Mouse (Mus musculus) thymus, postnatal 14 days (tissue): ENCODE data around the gene Ss18l2.

Experiments
- DNase-seq: peaks from one replicate; pipeline ENCODE4 v3.0.0; 2021

Gene Ss18l2

DNA sequence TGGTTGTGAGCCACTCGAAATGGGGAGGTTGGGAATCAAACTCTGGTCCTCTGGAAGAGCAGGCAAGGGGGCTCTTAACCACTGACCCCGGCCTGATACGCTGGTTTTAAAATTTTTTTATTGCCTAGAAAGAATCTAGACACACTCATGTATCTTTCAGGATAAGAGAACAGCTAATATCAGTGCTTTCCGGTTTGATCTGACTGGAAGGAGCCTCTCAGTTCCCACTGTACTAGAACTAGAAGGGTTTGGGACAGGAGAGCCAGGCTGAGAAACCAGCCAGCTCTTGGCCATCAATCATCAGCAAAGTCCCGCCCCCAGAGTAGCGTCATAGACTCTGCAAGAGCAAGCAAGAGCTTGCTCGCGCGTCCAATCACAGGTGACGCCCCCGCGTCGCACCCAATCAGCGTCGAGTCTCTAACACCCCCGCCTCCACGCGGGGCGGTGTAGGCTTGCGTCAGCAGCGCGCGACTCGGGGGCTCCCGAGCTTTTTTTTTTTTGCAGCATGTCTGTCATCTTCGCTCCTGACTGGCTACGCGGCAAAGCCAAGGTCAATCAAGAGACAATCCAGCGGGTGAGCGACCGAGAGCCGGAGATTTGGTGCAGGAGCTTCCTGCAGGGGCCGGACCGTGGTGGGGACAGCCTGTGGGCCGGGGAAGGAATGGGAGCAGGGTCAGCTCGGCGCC, at the start of gene Ss18l2:
Ss18l2 (plus strand) TSS at position 432 of the 686 bp plus-strand sequence.
- DNase-seq, result peak; percentile 99

DNA sequence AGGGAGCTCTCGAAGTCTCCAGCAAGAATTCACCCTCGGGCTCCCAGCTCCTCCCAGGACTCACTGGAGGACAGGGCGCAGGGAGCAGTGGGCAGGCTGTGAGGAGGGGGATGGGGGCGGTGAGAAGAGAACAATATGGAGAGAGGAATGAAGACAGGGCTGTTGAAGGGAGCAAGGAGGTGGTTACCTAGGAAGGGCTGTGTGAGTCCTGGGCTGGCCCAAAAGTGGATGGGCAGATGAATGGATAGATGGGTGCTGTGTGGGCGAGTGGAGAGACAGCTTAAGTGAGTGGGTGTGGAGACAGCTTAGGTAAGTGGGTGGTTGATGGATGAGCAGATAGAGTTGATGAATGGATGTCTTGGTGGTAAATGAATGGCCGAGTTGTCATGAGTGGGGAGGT, 46.7 kb upstream of the Ss18l2 start:
- DNase-seq, result no peak

DNA sequence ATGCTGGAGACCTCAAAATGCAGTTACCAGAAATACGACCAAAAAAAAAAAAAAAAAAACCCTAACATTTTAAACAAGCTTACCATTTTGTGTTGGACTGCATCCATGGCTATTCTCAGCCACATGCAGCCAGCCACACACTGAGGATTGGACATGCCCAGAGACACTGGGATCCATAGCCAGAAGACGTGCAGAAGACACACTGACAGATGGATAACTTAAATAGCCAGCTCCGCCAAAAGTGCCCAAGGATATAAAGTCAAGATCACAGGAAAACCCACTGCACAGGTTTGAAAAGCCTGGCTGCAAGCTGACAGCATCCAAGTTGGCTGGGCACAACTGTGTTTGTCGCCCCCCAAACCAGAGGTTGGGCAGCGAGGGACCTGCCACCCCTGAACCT, 46.0 kb upstream of the Ss18l2 start:
- DNase-seq, result no peak

DNA sequence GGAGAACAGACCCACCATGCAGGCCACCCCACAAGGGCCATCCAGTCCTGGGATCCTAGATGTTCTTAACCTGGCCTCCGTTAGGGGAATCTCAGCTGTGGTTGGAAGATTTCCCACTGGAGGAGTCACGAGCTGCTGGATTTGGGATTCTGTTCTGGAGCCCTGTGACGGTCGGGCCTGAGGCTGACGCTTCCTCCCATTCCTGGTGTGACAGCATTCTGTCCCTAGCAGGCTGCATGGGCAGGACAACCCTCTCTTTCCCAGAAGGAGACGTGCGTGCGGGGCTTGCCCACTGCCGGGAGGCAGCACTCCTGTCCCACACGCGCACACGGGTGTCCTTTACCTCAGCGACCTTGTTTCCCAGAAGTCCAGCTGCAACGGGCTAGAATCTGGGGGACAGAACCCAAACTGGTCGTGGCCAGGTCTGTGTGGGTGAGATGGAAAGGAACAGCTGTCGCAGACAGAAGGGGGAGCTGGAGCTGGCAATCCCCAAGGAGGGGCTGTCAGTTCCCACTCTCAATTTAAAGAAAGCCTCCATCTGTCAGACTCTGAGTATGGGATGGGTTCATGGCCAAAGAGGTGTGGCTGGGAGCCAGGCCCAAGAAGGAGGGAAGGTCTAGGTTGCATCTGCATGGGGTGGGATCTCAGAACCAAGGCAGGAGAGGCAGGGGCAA, 43.0 kb upstream of the Ss18l2 start:
- no peak for DNase-seq

DNA sequence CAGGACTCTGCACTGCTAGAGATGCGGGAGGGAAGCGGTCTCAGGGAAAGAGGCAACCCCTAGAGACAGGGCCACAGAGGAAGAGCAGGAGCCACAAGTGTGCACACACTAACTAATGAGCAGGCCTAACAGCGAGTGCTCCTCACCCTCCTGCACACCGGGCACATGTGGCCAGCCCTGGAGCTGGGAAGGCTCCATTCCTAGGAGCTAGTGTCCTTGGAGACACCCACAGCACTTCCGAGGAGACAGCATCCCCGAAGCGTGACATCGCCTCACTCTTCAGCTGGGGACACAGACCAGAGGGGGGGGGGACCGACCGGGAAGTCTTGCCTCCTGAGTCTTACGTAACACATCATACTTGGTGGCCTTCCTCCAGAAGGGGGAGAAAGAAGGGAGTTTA, 42.3 kb upstream of the Ss18l2 start:
- DNase-seq, result no peak

DNA sequence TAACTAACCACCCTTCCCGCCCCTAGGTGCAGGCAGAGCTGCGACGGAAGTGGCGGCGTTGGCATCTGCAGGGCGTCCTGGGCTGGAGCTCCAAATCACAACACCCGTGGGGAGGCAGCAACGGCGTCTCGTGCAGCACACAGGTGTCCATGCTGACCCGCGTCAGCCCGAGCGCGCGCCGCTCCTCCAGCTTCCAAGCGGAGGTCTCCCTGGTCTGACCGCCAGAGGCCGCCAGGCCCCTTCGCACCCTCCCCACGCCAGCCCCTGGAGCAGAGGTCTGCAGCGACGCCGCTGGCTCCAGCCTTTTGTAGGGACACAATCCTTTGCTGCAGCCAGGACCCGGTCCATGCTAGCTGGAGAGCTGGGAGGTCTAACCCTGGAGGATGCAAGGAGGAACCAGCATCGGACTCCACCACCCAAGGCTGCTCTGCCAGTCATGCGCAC, 40.8 kb upstream of the Ss18l2 start:
- peak; percentile 82 for DNase-seq

DNA sequence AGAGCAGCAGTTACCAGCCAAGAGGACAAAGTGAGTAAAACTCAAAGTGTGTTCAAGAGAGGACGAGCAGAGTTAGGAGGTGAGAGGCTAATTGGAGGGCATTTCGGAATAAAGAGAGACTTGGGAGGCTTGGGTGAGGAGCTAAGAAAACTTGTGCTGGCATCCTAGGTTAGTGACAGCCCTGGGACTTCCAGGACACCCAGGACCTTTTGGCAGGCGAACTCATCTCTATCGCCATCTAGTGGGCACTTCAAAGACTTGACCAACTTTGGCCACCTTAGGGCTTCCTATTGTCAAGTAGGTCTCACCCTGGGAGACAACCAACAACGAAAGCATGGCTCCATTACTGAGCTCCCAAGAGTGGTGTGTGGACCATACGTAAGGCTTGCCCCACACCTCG, 38.8 kb upstream of the Ss18l2 start:
- DNase-seq, result peak; percentile 54

DNA sequence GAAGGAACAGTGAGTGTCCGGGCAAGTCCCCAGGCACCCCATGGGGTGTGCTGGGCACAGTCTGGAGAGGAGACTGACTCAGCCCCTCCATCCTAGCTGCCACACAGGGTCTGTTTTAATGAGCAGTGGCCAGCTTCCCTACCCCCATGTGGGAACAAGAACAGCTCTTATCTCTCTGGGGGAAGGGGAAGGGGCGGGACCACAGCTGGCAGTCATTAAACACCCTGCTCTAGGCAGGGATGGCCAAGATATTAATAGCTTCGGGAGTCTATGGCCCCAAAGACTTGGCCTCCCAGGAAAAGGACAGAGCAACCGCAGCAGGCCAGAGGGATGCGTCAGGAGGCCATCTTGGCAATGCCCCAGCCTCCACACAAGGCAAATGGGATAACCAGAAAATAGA, 37.8 kb upstream of the Ss18l2 start:
- DNase-seq, result no peak

DNA sequence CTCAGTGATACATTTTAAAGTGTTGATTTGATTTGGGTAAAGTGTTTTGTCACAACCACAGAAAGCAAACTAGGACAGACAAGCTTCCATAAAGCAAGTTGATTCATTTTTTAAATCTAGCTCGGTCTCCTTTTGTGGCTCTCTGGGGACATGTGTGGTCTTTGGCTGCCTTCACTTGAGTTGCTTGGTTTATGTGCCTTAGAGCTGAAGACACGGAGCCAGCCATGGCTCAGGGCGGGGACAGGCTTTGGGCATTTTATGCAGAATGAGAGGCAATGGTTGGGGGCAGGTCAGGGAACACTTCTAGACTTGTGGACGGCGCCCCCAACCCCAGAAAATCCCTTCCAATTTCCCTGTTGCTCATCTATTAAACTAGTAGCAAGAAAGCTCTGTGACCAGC, 36.4 kb upstream of the Ss18l2 start:
- DNase-seq, result no peak

DNA sequence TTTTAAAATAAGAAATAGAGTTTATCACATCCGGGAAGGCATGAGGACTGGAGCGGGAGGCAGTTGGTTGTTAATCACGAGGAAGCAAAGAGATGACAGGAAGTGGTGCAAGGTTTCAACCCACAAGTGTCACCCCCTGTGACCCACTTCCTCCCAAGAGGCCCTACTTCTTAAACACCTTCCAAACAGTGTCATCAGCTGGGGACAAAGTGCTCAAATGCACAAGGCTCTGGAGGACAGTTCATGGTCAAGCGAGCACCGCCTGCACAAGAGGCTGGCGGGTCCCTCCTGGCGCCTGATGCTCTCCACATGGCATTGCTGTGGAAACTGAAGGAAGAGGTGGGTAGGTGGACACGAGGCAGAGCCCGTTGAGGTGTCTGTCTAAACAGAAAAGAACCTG, 35.1 kb upstream of the Ss18l2 start:
- DNase-seq, result peak; percentile 83

DNA sequence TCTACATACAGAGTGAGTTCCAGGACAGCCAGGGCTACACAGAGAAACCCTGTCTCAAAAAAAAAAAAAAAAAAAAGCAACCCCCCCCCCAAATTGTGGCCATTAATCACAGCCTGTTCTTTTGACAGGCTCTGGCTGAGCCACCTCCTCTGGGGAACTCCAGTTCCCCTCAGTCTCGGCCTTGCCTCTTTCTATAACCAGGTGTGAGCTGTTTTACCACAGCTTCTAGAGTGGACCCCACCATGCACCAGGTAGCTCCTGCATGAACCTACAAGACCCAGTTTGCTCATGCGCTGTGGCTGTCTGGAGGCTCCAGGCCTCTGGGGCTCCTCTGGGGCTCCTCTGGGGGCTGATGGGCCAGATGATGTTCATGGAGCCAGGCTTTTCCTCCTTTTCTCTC, 34.6 kb upstream of the Ss18l2 start:
- DNase-seq, result no peak

DNA sequence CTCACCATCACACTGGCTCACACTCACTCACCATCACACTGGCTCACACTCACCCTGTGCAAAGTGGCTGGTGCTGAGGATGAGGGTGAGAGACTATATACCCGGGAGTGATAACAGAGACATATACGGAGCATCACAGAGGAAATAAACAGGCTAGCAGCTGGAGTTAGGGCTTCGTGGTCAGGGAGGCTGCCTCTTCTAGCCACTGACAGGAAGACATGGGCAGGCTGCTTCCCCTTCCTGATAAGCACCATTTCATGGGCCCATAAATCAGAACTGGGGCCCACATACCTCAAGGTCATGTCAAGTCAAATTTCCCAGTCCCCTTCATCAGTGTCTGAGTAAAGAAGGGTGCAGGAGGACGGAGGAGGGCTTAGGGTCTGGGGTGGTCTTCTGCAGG, 33.1 kb upstream of the Ss18l2 start:
- no peak for DNase-seq

DNA sequence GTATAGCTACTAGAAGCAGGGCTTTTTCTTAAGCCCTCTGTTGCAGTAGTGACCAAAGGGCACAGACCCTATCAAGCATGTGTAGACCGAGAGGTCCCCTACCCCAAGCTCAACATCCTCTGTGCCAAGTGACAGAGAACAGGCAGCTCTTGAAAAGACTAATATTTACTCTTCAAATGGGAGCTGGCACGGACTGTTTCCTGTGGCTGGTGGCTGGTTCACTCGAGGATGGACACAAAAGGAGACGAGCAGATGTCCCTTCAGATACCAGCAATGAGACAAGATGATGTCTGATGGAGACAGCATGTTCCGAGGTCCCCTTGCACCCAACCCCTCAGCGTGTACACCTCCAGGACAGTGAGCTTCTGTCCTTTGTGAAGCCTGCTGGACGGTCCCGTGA, 32.7 kb upstream of the Ss18l2 start:
- no peak for DNase-seq

DNA sequence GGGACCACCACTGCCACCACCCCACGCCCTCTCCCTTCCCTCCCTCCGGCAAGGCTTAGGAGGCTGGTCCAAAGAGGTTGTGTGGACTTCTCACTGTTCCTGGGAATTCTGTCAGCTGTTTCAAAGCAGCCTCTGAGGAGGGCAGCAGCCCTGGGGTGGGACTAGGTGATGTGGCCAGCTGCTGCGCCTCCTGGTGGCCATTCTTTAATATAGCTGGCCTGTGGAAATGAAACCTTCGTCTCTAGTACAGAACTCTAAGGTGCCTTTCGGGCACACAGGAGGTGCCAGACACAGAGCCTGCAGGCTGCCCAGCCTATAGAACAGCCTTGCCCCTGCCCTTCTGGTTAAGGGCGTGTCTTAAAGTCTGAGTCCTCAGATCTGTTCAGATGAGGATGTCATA, 30.6 kb upstream of the Ss18l2 start:
- DNase-seq, result peak; percentile 72

DNA sequence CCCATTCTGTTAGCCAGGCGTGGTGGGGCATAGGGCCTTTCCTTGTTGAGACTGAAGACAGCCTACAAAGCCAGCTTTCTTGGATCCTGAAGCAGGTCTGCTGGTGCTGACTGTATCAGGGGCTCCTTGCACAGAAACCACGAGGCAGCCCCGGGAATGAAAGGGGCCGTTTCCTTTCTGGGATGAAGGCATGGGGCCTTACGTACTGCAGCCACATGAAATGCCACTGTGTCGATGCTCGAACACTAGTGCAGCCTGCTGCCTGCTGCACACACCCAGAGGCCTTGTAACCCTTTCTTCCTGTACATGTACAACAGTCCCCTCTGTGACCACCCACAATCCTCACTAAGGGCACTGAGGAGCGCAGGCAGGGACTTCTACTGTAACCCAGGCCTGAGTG, 28.9 kb upstream of the Ss18l2 start:
- no peak for DNase-seq

DNA sequence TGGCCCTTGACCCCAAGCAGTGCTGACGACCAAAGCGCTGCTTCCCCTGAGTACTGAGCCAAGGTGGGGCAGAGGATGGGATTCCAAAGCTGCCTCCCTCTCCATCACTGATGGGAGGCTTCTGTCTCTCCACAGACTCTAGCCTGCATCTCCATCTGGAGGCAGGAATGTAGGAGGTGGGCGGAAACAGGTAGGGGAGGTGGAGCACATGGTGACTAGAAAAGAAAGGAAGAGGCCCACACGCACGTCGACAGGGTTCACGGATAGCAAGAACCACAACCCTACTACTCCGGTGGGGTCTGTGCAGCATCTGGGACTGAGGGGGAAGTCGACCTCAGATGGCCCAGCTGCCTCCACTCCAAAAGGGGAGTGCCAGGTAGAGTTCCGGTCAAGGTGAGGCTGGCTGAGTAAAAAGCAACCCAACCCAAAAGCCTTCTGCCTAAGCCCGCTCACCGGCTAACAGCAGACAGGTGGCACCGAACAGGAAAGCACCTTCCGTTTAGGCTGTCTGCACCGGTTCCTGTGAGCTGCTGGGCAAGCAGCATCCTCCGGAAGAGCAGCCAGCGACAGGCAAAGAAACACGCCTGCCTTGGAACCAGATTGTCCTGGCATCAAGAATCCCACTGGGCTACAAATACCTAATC, 28.0 kb upstream of the Ss18l2 start:
- peak; percentile 71 for DNase-seq

DNA sequence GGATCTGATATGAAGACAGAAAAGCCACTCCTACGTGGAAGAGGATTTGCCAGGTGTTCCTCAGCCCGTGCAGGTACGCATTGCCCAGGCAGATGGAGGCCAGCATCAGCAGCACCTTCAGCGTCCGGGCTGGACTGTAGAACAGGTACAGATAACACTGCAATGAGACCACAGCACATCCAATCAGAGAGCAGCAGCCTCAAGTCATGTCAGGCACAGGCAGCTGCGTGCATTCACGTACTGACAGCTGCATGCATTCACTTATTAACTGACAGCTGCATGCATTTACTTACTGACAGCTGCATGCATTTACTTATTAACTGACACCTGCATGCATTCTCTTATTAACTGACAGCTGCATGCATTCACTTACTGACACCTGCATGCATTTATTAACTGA, 25.4 kb upstream of the Ss18l2 start:
- DNase-seq, result no peak

DNA sequence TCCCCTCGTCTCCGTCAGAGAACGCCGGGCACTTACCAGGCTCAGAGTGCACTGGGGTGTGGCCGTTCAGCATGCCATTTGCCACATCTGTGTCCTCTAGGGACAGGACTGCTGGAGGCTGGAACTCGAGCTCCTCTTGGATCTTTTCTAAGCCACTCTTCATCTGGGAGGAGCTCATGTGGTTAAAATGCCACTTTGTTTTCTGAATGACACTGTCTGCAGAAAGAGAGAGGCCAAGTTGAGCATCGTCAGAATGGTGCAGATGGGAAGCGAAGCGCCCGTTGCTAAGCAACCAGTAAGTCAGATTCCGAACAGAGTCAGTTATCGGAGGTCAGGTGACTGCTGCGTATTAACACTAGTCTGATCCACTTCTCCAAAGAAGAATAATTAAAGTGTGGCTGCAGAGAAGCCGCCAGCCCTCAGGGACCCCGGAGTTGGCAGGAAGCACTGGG, 19.9 kb upstream of the Ss18l2 start:
- DNase-seq, result no peak

DNA sequence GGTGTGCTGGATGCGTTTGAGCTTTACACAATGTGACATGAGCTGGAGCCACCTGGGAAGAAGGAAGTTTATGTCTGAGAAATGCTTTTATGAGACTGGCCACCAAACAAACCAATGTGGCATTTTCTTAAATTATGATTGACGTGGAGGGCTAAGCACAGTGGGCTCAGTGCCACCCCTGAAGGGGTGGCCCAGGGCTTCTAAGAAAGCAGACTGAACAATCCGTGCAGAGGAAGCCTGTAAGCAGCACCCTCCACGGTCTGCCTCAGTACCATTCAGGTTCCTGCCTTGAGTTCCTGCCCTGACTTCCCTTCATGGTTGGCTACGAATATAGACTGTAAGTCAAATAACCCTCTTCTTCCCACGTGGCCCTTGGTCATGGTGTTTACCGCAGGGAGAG, 19.4 kb upstream of the Ss18l2 start:
- DNase-seq, result no peak

DNA sequence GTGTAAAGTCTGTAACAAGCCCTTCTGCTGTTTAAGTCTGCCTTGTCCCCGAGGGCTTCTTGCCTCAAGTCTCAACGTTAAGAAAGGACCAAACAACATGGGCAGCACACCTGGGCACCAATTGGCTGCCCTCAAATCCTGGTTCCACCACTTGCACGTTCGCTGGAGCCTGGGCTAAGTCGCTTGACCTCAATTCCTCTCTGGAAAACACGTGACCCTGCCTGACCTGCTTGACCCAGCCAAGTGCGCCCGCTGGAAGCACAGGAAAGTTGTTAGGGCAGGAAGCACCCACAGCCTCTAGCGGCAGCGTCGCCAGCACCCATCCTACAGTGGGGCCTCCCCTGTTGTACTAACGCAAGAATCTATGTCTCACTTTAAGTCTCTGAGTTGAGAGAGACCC, 15.4 kb upstream of the Ss18l2 start:
- DNase-seq, result no peak

DNA sequence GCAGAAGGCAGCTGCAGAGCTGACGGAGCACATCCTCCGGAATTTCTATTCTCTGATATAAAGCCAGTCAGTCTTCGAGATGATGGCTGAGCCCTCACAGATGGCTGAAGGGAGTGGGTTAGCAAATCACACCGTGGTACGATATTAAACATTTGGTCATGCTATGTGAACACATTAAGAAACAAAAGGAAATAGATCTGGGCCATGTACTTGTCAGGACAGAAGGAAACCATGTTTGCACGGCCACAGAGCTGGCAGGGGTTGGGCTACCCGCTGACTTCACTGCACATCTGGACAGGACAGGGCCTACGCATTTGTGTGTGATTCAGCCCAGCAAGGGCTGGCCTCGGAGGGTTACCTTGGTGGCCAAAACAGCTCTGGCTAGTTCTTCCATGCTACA, 13.5 kb upstream of the Ss18l2 start:
- no peak for DNase-seq

DNA sequence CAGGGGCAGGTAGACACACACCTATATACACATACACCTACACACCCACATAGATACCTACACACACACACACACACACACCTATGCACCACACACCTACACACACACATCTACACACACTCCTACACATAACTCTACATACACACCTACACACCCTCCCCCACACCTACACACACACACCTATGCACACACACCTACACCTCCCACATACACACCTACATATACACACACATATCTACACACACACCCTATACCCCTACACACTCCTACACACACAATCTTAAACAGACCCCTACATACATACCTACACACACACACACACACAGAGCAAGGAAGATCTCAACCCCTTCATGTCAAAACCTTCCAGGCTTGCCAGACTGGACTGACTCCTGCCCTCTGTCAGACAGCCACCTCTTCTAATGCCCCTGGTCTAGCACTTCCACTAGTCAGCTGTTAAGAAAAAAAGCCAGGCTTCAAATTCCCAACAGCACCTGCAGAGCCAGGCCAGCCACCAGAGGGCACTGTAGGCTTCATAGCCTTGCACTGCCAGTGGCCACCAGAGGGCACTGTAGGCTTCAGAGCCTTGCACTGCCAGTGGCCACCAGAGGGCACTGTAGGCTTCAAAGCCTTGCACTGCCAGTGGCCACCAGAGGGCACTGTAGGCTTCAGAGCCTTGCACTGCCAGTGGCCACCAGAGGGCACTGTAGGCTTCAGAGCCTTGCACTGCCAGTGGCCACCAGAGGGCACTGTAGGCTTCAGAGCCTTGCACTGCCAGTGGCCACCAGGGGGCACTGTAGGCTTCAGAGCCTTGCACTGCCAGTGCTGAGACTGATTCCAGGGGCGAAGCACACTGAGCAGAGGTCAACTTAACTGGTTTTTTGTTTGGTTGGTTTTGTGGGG, 12.7 kb upstream of the Ss18l2 start:
- peak; percentile 71 for DNase-seq

DNA sequence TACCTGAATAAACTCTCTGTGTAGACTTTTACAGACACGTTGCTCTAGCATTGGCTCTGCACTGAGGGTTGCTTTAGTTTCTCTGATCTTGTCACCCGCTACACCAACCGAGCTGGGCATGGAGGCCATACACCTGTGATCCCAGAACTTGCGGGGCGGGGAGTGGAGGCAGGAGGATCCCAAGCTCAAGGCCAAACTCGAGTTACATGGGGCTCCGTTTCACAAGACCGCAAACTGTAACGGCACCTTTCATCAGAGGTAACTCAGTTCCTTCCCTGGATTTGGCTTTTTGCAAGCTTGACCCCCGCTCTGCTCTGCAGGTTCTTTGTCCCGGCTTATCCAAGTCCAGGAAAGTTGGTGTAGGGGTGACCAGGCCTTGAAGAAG, 5.9 kb upstream of the Ss18l2 start:
- peak; percentile 48 for DNase-seq
